25 mouse cellular contexts compared by ENCODE assay signal in genomic region chr3:125744468-125745141, GRCm38 (mm10).
"Had no signal": no experiment of that assay in that cellular context is flagged by ENCODE, and none has a peak within 500 bp of the region (broad histone marks: within the 10 kb centered on the region; RNA-seq: fewer than 3 reads in every experiment).

No protein-coding gene starts in this region.

- H3K9me3 ChIP-seq: heart, embryonic 10.5 days; heart, embryonic 12.5 days; hindbrain, embryonic 10.5 days; hindbrain, embryonic 12.5 days; kidney, embryonic 15.5 days; limb, embryonic 15.5 days; liver, embryonic 12.5 days had no signal

- H3K4me3 ChIP-seq: heart, embryonic 10.5 days; heart, embryonic 12.5 days; hindbrain, embryonic 10.5 days; hindbrain, embryonic 12.5 days; kidney, embryonic 15.5 days; layer of hippocampus, adult 2 months; left cerebral cortex, adult 2 months; limb, embryonic 15.5 days; liver, embryonic 12.5 days had no signal

- DNase-seq: gastrocnemius, postnatal 14 days; gastrocnemius, postnatal 36 days; heart, adult 18-20 months; heart, postnatal 10 days; heart, postnatal 4 days; kidney, adult 11 months; kidney, adult 2 months; kidney, adult 9 months; kidney, postnatal 14 days; kidney, postnatal 4 days; left cerebral cortex, postnatal 4 days had no signal

- H3K36me3 ChIP-seq: heart, embryonic 10.5 days; heart, embryonic 12.5 days; hindbrain, embryonic 10.5 days; hindbrain, embryonic 12.5 days; kidney, embryonic 15.5 days; limb, embryonic 15.5 days; liver, embryonic 12.5 days had no signal

- ATAC-seq: hindbrain, embryonic 16.5 days; intestine, embryonic 16.5 days; liver, embryonic 12.5 days had no signal

- H3K4me1 ChIP-seq: heart, embryonic 10.5 days; heart, embryonic 12.5 days; hindbrain, embryonic 10.5 days; hindbrain, embryonic 12.5 days; kidney, embryonic 15.5 days; limb, embryonic 15.5 days; liver, embryonic 12.5 days had no signal

- H3K9ac ChIP-seq: heart, embryonic 12.5 days; hindbrain, embryonic 12.5 days; hindbrain, embryonic 14.5 days; kidney, embryonic 15.5 days; limb, embryonic 15.5 days; liver, embryonic 12.5 days; liver, embryonic 14.5 days had no signal

- H3K27me3 ChIP-seq: heart, embryonic 12.5 days; hindbrain, embryonic 12.5 days; kidney, embryonic 15.5 days; limb, embryonic 15.5 days; liver, embryonic 12.5 days had no signal

- H3K4me2 ChIP-seq: heart, embryonic 12.5 days; hindbrain, embryonic 12.5 days; hindbrain, embryonic 14.5 days; kidney, embryonic 15.5 days; limb, embryonic 15.5 days; liver, embryonic 12.5 days had no signal

- H3K27ac ChIP-seq: heart, embryonic 10.5 days; hindbrain, embryonic 10.5 days; hindbrain, embryonic 12.5 days; hindbrain, embryonic 14.5 days; kidney, embryonic 15.5 days; kidney, postnatal 0 days; layer of hippocampus, adult 2 months; left cerebral cortex, adult 2 months; limb, embryonic 15.5 days; liver, embryonic 12.5 days; liver, embryonic 14.5 days had no signal
